Mouse (Mus musculus): Measurements from ENCODE around the gene Sh3yl1. TPM values are rescaled to one million over a fixed set of nuclear protein-coding genes. Genes with fewer than 3 reads are reported as not detected.

The Sh3yl1 gene
- polyA plus RNA-seq, 1 experiment from 2014 or later: 49.7 TPM

DNA sequence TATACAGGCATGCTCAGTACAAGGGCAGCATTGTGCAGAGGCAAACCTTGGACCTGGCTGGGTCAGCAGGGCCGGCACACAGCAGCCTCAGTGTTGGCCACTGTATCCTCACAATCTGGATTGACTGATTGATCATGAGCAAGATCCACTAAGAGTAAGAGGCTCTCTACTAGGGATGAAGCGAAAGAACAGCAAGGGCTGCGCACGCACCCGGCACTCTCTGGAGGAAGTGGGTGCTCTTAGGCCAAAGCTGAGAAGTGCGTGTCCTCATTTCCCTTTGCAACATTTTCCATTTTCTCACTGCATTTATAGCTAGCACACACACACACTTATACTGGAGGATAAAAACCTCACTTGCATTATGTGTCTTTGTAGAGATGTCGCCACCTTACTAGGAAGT lies 20.0 kb upstream of the Sh3yl1 start:
- Histone ChIP-seq H3K4me2 (replicated peaks; ENCODE audit: low read depth) (no peak overlapping the region), H3K27me3 (ENCODE audit: control insufficient read depth, insufficient read depth, low read length) (no peaks in the 10 kb centered on the region; the same call in 1 of the 2 replicates), H3K4me3 (ENCODE audit: low read depth, low read length) (no peak overlapping the region), H3K36me3 (ENCODE audit: control insufficient read depth, insufficient read depth, low read length) (peaks cover 4% of the 10 kb centered on the region; the same call in 1 of the 2 replicates), H3K9me3 (ENCODE audit: control insufficient read depth, low read length) (no peaks in the 10 kb centered on the region), H3K4me1 (replicated peaks; ENCODE audit: control insufficient read depth, insufficient read depth) (no peaks in the 10 kb centered on the region), H3K27ac (replicated peaks) (no peak overlapping the region), H3K9ac (ENCODE audit: low read length) (no peak overlapping the region)
- 87% methylated on average over 7 of the region's 7 CpGs for WGBS
- TF ChIP-seq CTCF (IDR thresholded peaks at IDR 0.05; ENCODE audit: low read depth): no peak
- ATAC-seq (ENCODE audit: low FRiP score, low TSS enrichment): no peak
- no peak for DNase-seq (ENCODE audit: low spot score)

DNA sequence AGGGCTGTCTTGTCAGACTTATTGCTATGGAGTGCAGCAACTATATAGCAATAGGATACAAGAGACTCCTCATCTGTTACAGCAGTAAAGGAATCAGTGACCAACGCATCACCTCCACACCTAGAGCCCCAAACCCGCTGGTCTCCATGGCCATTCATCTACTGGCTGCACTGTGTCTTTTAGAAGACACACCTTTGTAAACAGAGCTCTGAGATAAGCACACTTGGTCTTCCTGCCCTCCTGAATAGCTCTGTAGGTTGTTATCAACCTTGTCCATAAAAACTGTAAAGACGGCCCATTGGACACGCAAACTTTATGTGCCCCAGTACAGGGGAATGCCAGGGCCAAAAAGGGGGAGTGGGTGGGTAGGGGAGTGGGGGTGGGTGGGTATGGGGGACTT lies 14.4 kb upstream of the Sh3yl1 start:
- TF ChIP-seq CTCF (IDR thresholded peaks at IDR 0.05; ENCODE audit: low read depth) (no peak), EP300 (optimal IDR thresholded peaks at IDR 0.05) (no peak)
- H3K36me3 ChIP-seq (ENCODE audit: control insufficient read depth, insufficient read depth, low read length): peaks cover 4% of the 10 kb centered on the region; the same call in 1 of the 2 replicates
- no peak for ATAC-seq (ENCODE audit: low FRiP score, low TSS enrichment)
- H3K4me2 ChIP-seq (replicated peaks; ENCODE audit: low read depth): no peak overlapping the region
- H3K9me3 ChIP-seq (ENCODE audit: control insufficient read depth, low read length): no peaks in the 10 kb centered on the region
- H3K4me3 ChIP-seq (ENCODE audit: low read depth, low read length): no peak overlapping the region
- no peaks in the 10 kb centered on the region for H3K27me3 ChIP-seq (ENCODE audit: control insufficient read depth, insufficient read depth, low read length)
- no peak overlapping the region for H3K27ac ChIP-seq (replicated peaks)
- no peaks in the 10 kb centered on the region for H3K4me1 ChIP-seq (replicated peaks; ENCODE audit: control insufficient read depth, insufficient read depth)
- 74% methylated on average over 4 of the region's 4 CpGs for WGBS
- no peak for DNase-seq (ENCODE audit: low spot score)
- no peak overlapping the region for H3K9ac ChIP-seq (ENCODE audit: low read length)

GRCm38 (mm10) chr12:30908658-30909057 lies 2.8 kb upstream of the Sh3yl1 start:
- no peak overlapping the region for H3K4me2 ChIP-seq (replicated peaks; ENCODE audit: low read depth)
- 77% methylated on average over 1 of the region's 1 CpGs for WGBS
- DNase-seq (ENCODE audit: low spot score): no peak
- no peak overlapping the region for H3K4me3 ChIP-seq (ENCODE audit: low read depth, low read length)
- no peak overlapping the region for H3K27ac ChIP-seq (replicated peaks)
- H3K36me3 ChIP-seq (ENCODE audit: control insufficient read depth, insufficient read depth, low read length): no peaks in the 10 kb centered on the region
- no peaks in the 10 kb centered on the region for H3K9me3 ChIP-seq (ENCODE audit: control insufficient read depth, low read length)
- no peak for TF ChIP-seq EP300 (optimal IDR thresholded peaks at IDR 0.05)
- TF ChIP-seq CTCF (IDR thresholded peaks at IDR 0.05; ENCODE audit: low read depth): no peak
- ATAC-seq (ENCODE audit: low FRiP score, low TSS enrichment): no peak
- H3K9ac ChIP-seq (ENCODE audit: low read length): no peak overlapping the region
- H3K4me1 ChIP-seq (replicated peaks; ENCODE audit: control insufficient read depth, insufficient read depth): peaks cover 5% of the 10 kb centered on the region
- H3K27me3 ChIP-seq (ENCODE audit: control insufficient read depth, insufficient read depth, low read length): no peaks in the 10 kb centered on the region

DNA sequence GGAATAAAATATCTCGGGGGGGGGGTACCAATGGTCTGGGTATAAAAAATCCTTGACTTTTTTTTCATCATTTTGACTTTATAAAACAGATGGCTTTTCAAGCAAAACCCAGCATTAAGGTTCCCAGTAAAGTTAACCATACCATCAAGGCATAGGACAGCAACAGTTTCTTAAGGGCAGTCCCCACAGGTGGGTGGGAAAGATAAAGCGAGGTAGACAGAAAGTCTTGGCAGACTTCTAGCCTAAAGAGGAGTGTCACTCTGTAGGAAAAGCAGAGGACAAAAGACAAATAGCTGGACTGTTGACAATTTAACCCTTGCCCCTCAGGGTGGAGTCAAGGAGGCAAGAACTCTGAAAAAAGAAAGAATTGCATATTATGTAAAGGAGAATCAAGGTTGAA lies 1.6 kb upstream of the Sh3yl1 start:
- no peak for TF ChIP-seq CTCF (IDR thresholded peaks at IDR 0.05; ENCODE audit: low read depth)
- TF ChIP-seq EP300 (optimal IDR thresholded peaks at IDR 0.05): no peak
- DNase-seq (ENCODE audit: low spot score): no peak
- Histone ChIP-seq H3K4me1 (replicated peaks; ENCODE audit: control insufficient read depth, insufficient read depth) (peaks cover 5% of the 10 kb centered on the region), H3K4me3 (ENCODE audit: low read depth, low read length) (no peak overlapping the region), H3K27me3 (ENCODE audit: control insufficient read depth, insufficient read depth, low read length) (no peaks in the 10 kb centered on the region), H3K27ac (replicated peaks) (no peak overlapping the region), H3K9ac (ENCODE audit: low read length) (no peak overlapping the region), H3K9me3 (ENCODE audit: control insufficient read depth, low read length) (no peaks in the 10 kb centered on the region), H3K36me3 (ENCODE audit: control insufficient read depth, insufficient read depth, low read length) (no peaks in the 10 kb centered on the region), H3K4me2 (replicated peaks; ENCODE audit: low read depth) (no peak overlapping the region)
- WGBS: 73% methylated on average over 2 of the region's 2 CpGs
- no peak for ATAC-seq (ENCODE audit: low FRiP score, low TSS enrichment)

DNA sequence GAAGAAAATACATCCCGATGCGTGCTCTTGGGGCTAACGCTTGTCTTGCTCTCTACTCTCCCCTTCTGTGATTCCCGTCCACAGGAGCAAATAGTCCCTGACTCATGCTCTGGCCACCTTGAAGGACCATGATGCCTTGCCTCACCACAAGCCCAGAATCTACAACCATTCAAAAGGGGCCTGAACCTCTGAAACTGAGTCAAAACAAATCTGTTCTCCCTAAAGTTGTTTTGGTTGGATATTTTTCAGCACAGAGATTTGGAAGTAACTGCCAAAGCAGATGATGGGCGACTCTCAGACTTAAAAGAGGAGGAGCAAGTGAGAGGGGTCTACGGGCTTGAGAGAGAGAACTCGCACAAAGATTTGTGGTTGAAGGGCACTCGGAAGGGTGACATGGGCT lies 608 bp upstream of the Sh3yl1 start:
- ATAC-seq (ENCODE audit: low FRiP score, low TSS enrichment) (no peak), DNase-seq (ENCODE audit: low spot score) (no peak)
- H3K36me3 ChIP-seq (ENCODE audit: control insufficient read depth, insufficient read depth, low read length): no peaks in the 10 kb centered on the region
- peaks cover 5% of the 10 kb centered on the region for H3K4me1 ChIP-seq (replicated peaks; ENCODE audit: control insufficient read depth, insufficient read depth)
- H3K4me2 ChIP-seq (replicated peaks; ENCODE audit: low read depth): peak overlapping the region; percentile 86
- TF ChIP-seq CTCF (IDR thresholded peaks at IDR 0.05; ENCODE audit: low read depth) (no peak), EP300 (optimal IDR thresholded peaks at IDR 0.05) (no peak)
- H3K27ac ChIP-seq (replicated peaks): peak overlapping the region; percentile 41; the same call in 1 of the 2 replicates
- H3K4me3 ChIP-seq (ENCODE audit: low read depth, low read length): peak overlapping the region; percentile 68
- H3K27me3 ChIP-seq (ENCODE audit: control insufficient read depth, insufficient read depth, low read length): no peaks in the 10 kb centered on the region
- peak overlapping the region; percentile 82 for H3K9ac ChIP-seq (ENCODE audit: low read length)
- 9% methylated on average over 8 of the region's 8 CpGs for WGBS
- no peaks in the 10 kb centered on the region for H3K9me3 ChIP-seq (ENCODE audit: control insufficient read depth, low read length)

DNA sequence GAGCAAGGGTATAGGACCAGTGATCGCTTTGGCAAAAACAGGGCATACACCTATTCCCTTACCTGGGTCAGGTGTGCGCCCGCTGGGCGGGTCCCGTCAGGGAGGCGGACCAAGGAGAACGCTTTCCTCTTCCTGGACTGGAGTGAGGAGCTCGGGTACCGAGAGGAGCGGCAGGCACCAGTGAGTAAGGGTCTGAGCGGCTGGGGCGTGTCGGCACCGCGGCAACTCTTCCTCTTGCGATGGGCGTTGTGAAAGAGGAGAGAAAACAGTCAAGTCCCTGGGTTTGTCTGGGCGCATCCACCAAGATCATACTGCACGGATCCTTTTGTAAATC lies 547 bp downstream of the Sh3yl1 start:
- TF ChIP-seq CTCF (IDR thresholded peaks at IDR 0.05; ENCODE audit: low read depth) (no peak), EP300 (optimal IDR thresholded peaks at IDR 0.05) (no peak)
- Histone ChIP-seq H3K4me1 (replicated peaks; ENCODE audit: control insufficient read depth, insufficient read depth) (peaks cover 5% of the 10 kb centered on the region), H3K27me3 (ENCODE audit: control insufficient read depth, insufficient read depth, low read length) (no peaks in the 10 kb centered on the region), H3K4me3 (ENCODE audit: low read depth, low read length) (peak overlapping the region; percentile 68), H3K9ac (ENCODE audit: low read length) (peak overlapping the region; percentile 82), H3K36me3 (ENCODE audit: control insufficient read depth, insufficient read depth, low read length) (no peaks in the 10 kb centered on the region), H3K9me3 (ENCODE audit: control insufficient read depth, low read length) (no peaks in the 10 kb centered on the region), H3K4me2 (replicated peaks; ENCODE audit: low read depth) (peak overlapping the region; percentile 86), H3K27ac (replicated peaks) (peak overlapping the region; percentile 41)
- peak; percentile 94 for ATAC-seq (ENCODE audit: low FRiP score, low TSS enrichment)
- DNase-seq (ENCODE audit: low spot score): peak; percentile 89
- under 1% methylated on average over 18 of the region's 19 CpGs for WGBS
